Mouse (Mus musculus): ENCODE data around the gene Actr1a.

Gene Actr1a

GRCm38 (mm10) chr19:46350168-46350932, 45.2 kb downstream of the Actr1a start, which contains the start of gene 2310034G01Rik:
TSS of gene 2310034G01Rik (minus strand) at chr19:46350302.
- DNase-seq (ENCODE audit: low spot score) = no peak

GRCm38 (mm10) chr19:46349550-46349949, 46.0 kb downstream of the Actr1a start:
- DNase-seq (ENCODE audit: low spot score) = no peak

GRCm38 (mm10) chr19:46348761-46349458, 46.6 kb downstream of the Actr1a start:
- DNase-seq (ENCODE audit: low spot score) = peak; percentile 73

DNA sequence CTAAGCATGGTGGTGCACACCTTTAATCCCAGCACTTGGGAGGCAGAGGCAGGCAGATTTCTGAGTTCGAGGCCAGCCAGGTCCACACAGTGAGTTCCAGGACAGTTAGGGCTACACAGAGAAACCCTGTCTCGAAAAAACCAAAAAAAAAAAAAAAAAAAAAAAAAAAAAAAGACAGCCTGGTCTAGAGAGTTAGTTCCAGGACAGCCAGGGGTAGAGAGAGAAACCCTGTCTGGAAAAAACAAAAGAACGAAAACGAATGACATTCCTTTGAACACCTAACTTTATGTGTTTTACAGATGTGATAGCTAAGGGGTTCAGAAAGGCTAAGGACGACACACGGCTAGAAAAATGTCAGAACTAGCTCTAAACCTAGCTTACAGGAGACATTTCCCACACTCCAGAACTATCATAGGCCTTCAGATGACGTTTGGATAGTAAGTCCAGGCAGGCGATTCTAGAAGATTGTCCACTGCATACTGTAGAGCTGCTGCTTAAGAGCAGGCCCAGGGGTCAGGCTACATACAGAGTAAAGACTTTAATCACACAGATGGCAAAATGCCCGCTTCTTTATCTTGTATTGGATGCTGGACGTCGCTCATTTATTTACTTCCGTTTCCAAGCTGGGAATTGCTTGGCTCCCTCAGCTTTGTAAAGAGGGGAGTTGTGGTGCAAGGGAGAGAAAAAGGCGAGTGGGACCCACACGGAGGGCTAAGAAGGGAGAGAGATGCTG, 47.4 kb downstream of the Actr1a start:
- DNase-seq (ENCODE audit: low spot score) = peak; percentile 41

DNA sequence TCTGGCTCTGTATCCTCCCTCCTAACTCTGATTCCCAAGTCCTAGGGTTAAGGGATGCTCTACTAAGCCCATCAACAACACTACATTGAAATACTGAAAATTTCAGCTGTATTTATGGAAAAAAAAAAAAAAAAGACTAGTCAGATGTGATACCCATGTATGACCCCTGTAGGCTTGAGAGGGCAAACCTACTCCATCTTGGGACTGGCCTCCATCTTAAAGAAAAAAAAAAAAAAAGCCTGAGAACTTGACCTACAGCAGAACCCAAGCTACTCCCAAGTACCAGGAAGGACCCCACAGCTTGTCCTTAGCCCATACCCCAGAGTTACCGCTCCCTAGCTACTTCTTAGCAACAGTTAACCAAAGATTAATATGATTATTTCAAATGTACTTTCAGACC, 48.4 kb downstream of the Actr1a start:
- no peak for DNase-seq (ENCODE audit: low spot score)

GRCm38 (mm10) chr19:46344710-46345419, 50.7 kb downstream of the Actr1a start:
- DNase-seq (ENCODE audit: low spot score) = no peak

- no peak for DNase-seq (ENCODE audit: low spot score)
These were observed 56.1 kb downstream of the Actr1a start for GRCm38 (mm10) chr19:46339287-46339971.

- no peak for DNase-seq (ENCODE audit: low spot score)
These were observed 56.6 kb downstream of the Actr1a start for GRCm38 (mm10) chr19:46338942-46339286.

- DNase-seq (ENCODE audit: low spot score) = peak; percentile 99
These were observed 57.1 kb downstream of the Actr1a start, which contains the start of gene Cuedc2 for GRCm38 (mm10) chr19:46338331-46338936. TSS of gene Cuedc2 (minus strand) at chr19:46338702.

- DNase-seq (ENCODE audit: low spot score) = no peak
These were observed 57.7 kb downstream of the Actr1a start for GRCm38 (mm10) chr19:46337719-46338330.

GRCm38 (mm10) chr19:46333906-46334305, 61.6 kb downstream of the Actr1a start:
- no peak for DNase-seq (ENCODE audit: low spot score)

DNA sequence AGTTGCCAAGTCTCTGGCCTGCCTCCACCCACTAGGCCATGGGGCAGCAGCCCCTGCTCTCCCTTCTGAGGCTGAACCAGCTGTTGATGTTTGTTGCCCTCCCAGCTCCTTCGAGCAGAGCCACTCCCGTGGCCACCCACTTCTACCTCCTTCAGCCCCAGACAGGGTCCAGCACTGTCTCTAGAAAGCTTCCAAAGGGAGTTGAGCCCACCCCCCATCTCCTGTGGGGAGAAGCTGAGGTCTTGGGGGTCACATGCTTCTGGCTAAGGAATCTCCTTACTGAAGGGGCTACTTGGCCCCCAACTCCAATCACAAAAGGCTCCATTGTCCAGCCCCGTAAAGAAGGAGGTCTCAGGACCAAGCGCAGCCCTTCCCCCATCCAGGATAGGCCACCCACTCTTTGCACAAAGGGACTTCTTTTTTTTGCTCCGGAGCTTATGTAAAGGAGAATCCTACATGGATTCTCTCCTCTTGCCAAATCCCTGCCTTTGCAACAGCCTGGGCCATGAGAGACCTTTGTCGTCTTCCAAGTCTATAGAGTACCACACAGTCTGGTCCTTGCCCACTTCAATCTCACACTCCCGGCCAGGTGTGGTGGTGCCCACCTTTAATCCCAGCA, 62.7 kb downstream of the Actr1a start:
- DNase-seq (ENCODE audit: low spot score) = peak; percentile 33

- DNase-seq (ENCODE audit: low spot score) = no peak
These were observed 63.6 kb downstream of the Actr1a start for GRCm38 (mm10) chr19:46331936-46332335.

DNA sequence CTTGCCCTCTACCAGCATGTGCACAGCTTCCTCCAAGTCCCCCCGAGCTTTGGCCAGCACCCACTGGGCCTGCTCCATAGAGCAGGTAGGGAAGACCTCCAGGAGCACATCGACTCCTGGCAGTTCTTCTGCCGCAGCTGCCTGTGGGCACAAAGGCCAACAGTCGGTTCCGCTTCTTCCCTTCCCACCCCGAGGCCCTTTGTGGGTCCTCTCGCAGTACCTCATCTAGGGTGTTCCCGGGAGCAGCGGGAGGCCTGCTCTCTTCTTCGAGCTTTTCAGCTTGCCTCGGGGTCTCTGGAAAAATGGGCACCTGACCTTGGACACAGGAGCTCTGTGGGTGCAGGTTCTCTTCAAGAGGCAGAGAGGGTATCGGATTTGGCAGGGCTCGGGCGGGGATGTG, 64.2 kb downstream of the Actr1a start:
- no peak for DNase-seq (ENCODE audit: low spot score)

GRCm38 (mm10) chr19:46330696-46331095, 64.9 kb downstream of the Actr1a start:
- no peak for DNase-seq (ENCODE audit: low spot score)

GRCm38 (mm10) chr19:46329951-46330350, 65.6 kb downstream of the Actr1a start:
- DNase-seq (ENCODE audit: low spot score) = peak; percentile 85

DNA sequence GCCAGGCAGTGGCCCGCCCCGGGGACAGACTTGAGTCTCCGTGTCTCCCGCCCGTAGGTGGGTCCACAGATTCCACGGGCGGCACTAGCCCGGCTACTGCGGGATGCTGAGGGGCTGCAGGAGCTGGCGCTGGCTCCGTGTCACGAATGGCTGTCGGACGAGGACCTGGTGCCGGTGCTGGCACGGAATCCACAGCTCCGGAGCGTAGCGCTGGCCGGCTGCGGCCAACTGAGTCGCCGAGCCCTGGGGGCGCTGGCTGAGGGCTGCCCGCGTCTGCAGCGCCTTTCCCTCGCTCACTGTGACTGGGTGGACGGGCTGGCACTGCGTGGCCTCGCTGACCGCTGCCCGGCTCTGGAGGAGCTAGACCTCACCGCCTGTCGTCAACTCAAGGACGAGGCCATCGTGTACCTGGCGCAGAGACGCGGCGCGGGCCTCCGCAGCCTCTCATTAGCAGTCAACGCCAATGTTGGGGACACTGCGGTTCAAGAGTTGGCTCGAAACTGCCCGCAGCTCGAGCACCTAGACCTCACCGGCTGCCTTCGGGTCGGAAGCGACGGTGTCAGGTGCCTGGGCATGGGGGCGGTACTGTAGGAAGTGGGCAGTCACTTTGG, 66.4 kb downstream of the Actr1a start:
- DNase-seq (ENCODE audit: low spot score) = no peak

DNA sequence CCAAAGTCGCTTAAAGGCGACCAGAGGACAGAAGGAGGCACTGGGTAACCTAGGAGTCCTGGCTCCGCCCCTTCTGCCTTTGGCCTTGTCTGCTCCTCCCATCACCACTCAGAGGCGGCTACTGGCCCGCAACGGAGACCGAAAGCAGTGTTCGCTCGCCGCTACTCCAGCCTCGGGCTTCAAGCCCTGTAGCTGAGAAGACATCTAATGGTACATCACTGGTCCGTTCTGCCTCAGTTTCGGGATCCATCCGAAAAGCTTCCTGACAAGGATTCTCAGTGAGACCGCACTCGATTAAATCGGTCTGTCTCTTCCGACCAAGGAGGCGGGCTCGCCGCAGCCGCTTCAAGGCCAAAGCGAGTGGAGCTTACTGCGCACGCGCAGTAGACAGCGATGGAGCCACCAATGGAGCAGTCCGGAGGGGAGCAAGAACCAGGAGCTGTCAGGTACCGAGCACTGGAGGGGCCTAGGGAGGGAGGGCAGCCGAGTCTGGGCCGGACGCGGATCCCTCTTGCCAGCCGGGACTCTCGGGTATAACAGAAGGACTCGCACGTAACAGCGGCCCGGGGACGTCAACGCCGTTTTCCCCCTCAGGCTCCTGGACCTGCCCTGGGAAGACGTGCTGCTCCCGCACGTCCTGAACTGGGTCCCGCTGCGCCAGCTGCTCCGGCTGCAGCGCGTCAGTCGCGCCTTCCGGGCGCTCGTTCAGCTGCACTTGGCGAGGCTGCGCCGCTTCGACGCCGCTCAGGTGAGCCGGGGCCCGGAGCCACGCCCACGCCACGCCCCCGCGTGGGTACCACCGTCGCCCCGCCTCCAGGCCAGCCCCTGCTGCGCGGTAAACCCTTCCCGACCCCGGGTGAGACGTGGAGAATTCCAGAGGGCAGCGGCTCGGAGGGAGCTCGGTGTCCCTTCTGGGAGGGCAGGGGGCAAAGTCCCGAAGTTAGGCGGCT, 67.2 kb downstream of the Actr1a start, which contains the start of gene Fbxl15:
Gene Fbxl15, plus strand, starts transcription at position 104 of the 950 bp plus-strand sequence.
- DNase-seq (ENCODE audit: low spot score) = peak; percentile 97

Measured in embryo, embryonic 10.5 days (tissue).